Mouse (Mus musculus): ENCODE results near the gene Krt15. TPM values are rescaled to one million over a fixed set of nuclear protein-coding genes. Genes with fewer than 3 reads are reported as not detected.

Gene Krt15
- polyA plus RNA-seq, 1 experiment: 0.32 TPM

GRCm38 (mm10) chr11:100124901-100125300, 10.8 kb downstream of the Krt15 start:
- no peak for TF ChIP-seq POLR2A (IDR thresholded peaks at IDR 0.05; ENCODE audit: low read depth, low read length)
- TF ChIP-seq CTCF (IDR thresholded peaks at IDR 0.05; ENCODE audit: extremely low read depth, insufficient read length, insufficient replicate concordance, low read depth, low read length): no peak
- no peak overlapping the region for H3K27ac ChIP-seq (ENCODE audit: insufficient read depth, low read depth, low read length)
- H3K4me1 ChIP-seq (ENCODE audit: control insufficient read depth, insufficient read depth, insufficient read length, low read length): peaks cover 11% of the 10 kb centered on the region; the same call in 1 of the 2 replicates
- no peak overlapping the region for H3K4me3 ChIP-seq (ENCODE audit: low read depth, low read length)
- no peaks in the 10 kb centered on the region for H3K27me3 ChIP-seq (ENCODE audit: control insufficient read depth, insufficient read depth, low read length)
- H3K36me3 ChIP-seq (ENCODE audit: control insufficient read depth, insufficient read depth, low read length): no peaks in the 10 kb centered on the region
- WGBS: 85% methylated on average over 7 of the region's 7 CpGs

GRCm38 (mm10) chr11:100121466-100121865, 14.3 kb downstream of the Krt15 start, which contains the start of gene Krt13:
Gene Krt13, minus strand, starts transcription at chr11:100121566.
- H3K27ac ChIP-seq (ENCODE audit: insufficient read depth, low read depth, low read length): no peak within 1 kb of the TSS
- 77% methylated on average over 3 of the region's 3 CpGs for WGBS
- H3K4me1 ChIP-seq (ENCODE audit: control insufficient read depth, insufficient read depth, insufficient read length, low read length): no peaks in the 10 kb centered on the region
- no peaks in the 10 kb centered on the region for H3K27me3 ChIP-seq (ENCODE audit: control insufficient read depth, insufficient read depth, low read length)
- no peak for TF ChIP-seq CTCF (IDR thresholded peaks at IDR 0.05; ENCODE audit: extremely low read depth, insufficient read length, insufficient replicate concordance, low read depth, low read length)
- no peak for TF ChIP-seq POLR2A (IDR thresholded peaks at IDR 0.05; ENCODE audit: low read depth, low read length)
- H3K36me3 ChIP-seq (ENCODE audit: control insufficient read depth, insufficient read depth, low read length): no peaks in the 10 kb centered on the region
- no peak within 1 kb of the TSS for H3K4me3 ChIP-seq (ENCODE audit: low read depth, low read length)

GRCm38 (mm10) chr11:100120331-100120730, 15.4 kb downstream of the Krt15 start:
- Histone ChIP-seq H3K27me3 (ENCODE audit: control insufficient read depth, insufficient read depth, low read length) (no peaks in the 10 kb centered on the region), H3K4me3 (ENCODE audit: low read depth, low read length) (no peak overlapping the region), H3K36me3 (ENCODE audit: control insufficient read depth, insufficient read depth, low read length) (no peaks in the 10 kb centered on the region), H3K27ac (ENCODE audit: insufficient read depth, low read depth, low read length) (no peak overlapping the region), H3K4me1 (ENCODE audit: control insufficient read depth, insufficient read depth, insufficient read length, low read length) (no peaks in the 10 kb centered on the region)
- 85% methylated on average over 5 of the region's 5 CpGs for WGBS
- TF ChIP-seq CTCF (IDR thresholded peaks at IDR 0.05; ENCODE audit: extremely low read depth, insufficient read length, insufficient replicate concordance, low read depth, low read length) (no peak), POLR2A (IDR thresholded peaks at IDR 0.05; ENCODE audit: low read depth, low read length) (no peak)

DNA sequence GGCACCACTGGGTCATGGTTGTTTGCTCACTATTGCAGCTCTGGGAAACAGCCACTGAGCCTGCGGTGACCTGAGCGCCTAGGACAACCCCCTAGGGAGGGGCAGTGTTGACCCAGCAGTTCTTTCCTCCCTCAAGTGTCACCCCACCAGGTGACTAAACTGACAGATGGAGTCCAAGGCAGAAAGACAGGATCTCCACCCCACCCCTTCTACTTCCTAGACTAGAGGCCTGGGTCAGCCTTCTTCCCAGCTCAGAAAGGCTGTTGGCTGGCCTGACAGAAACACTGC, 22.0 kb downstream of the Krt15 start:
- Histone ChIP-seq H3K36me3 (ENCODE audit: control insufficient read depth, insufficient read depth, low read length) (no peaks in the 10 kb centered on the region), H3K4me3 (ENCODE audit: low read depth, low read length) (no peak overlapping the region), H3K4me1 (ENCODE audit: control insufficient read depth, insufficient read depth, insufficient read length, low read length) (peaks cover 5% of the 10 kb centered on the region; the same call in 1 of the 2 replicates), H3K27ac (ENCODE audit: insufficient read depth, low read depth, low read length) (no peak overlapping the region), H3K27me3 (ENCODE audit: control insufficient read depth, insufficient read depth, low read length) (no peaks in the 10 kb centered on the region)
- TF ChIP-seq CTCF (IDR thresholded peaks at IDR 0.05; ENCODE audit: extremely low read depth, insufficient read length, insufficient replicate concordance, low read depth, low read length) (no peak), POLR2A (IDR thresholded peaks at IDR 0.05; ENCODE audit: low read depth, low read length) (no peak)
- WGBS: 45% methylated on average over 2 of the region's 2 CpGs

GRCm38 (mm10) chr11:100112935-100113741, 22.6 kb downstream of the Krt15 start:
- TF ChIP-seq CTCF (IDR thresholded peaks at IDR 0.05; ENCODE audit: extremely low read depth, insufficient read length, insufficient replicate concordance, low read depth, low read length): no peak
- TF ChIP-seq POLR2A (IDR thresholded peaks at IDR 0.05; ENCODE audit: low read depth, low read length): no peak
- no peak overlapping the region for H3K27ac ChIP-seq (ENCODE audit: insufficient read depth, low read depth, low read length)
- no peak overlapping the region for H3K4me3 ChIP-seq (ENCODE audit: low read depth, low read length)
- peaks cover 5% of the 10 kb centered on the region; the same call in 1 of the 2 replicates for H3K4me1 ChIP-seq (ENCODE audit: control insufficient read depth, insufficient read depth, insufficient read length, low read length)
- 67% methylated on average over 11 of the region's 11 CpGs for WGBS
- no peaks in the 10 kb centered on the region for H3K27me3 ChIP-seq (ENCODE audit: control insufficient read depth, insufficient read depth, low read length)
- no peaks in the 10 kb centered on the region for H3K36me3 ChIP-seq (ENCODE audit: control insufficient read depth, insufficient read depth, low read length)

DNA sequence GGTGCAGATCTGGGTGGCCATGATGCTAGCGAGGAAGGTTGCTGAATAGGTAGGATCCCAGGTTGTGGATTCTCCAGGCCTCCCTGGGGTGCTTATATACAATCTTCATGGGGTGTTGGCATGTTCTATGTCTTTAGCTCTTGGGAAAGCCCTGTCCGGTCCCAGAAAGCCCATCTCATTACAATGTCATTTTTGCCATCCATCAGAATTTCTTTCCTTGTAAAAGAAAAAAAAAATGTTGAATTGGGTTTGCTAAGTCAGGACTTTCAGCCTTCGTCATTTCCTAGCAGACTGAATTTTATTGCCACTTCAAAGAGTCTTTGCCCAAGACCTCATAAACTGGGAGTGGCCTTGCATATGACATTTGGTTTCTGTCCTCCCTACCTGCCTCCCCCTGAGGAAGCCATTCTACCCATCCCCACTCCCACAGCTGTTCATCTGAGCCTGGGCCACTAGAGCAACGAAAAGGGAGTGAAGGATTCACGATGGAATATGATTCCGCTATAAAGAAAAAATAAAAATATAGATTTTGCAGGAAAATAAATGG, 30.1 kb downstream of the Krt15 start, which contains the start of gene Krt36:
Krt36 (minus strand) TSS at position 51 of the 547 bp plus-strand sequence.
- peaks cover 6% of the 10 kb centered on the region for H3K4me1 ChIP-seq (ENCODE audit: control insufficient read depth, insufficient read depth, insufficient read length, low read length)
- TF ChIP-seq POLR2A (IDR thresholded peaks at IDR 0.05; ENCODE audit: low read depth, low read length) (no peak), CTCF (IDR thresholded peaks at IDR 0.05; ENCODE audit: extremely low read depth, insufficient read length, insufficient replicate concordance, low read depth, low read length) (no peak)
- no peak within 1 kb of the TSS for H3K27ac ChIP-seq (ENCODE audit: insufficient read depth, low read depth, low read length)
- 55% methylated on average over 6 of the region's 6 CpGs for WGBS
- no peaks in the 10 kb centered on the region for H3K36me3 ChIP-seq (ENCODE audit: control insufficient read depth, insufficient read depth, low read length)
- H3K4me3 ChIP-seq (ENCODE audit: low read depth, low read length): no peak within 1 kb of the TSS
- no peaks in the 10 kb centered on the region for H3K27me3 ChIP-seq (ENCODE audit: control insufficient read depth, insufficient read depth, low read length)

DNA sequence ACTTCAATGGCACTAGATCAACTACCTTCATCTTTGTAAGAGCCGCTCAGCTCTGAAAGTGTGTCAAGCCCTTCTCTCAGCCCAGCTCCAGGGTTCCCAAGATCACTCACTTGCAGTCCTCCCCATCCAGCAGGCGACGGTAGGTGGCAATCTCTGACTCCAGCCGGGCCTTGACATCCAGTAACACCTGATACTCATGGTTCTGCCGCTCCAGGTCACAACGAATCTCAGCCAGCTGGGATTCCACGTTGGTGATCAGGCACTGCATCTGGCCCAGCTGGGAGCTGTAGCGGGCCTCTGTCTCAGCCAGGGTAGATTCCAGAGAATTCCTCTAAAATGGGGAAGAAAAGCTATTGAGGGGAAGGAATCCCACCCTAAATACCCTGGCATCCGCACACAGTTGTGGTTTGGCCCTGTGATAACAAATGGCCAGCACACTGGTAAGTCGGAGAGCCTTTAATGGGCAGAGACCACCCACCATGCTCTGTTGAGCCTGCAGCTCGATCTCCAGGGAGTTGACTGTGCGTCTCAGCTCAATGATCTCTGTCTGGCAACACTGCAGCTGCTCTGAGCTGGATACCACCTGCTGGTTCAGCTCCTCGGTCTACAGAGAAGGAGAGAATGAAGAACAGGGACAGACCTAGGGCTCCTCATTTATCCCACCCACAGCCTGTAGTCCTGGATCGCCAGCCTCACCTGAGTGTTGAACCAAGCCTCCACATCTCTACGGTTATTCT, 32.9 kb downstream of the Krt15 start:
- no peaks in the 10 kb centered on the region for H3K27me3 ChIP-seq (ENCODE audit: control insufficient read depth, insufficient read depth, low read length)
- H3K27ac ChIP-seq (ENCODE audit: insufficient read depth, low read depth, low read length): no peak overlapping the region
- peaks cover 5% of the 10 kb centered on the region for H3K4me1 ChIP-seq (ENCODE audit: control insufficient read depth, insufficient read depth, insufficient read length, low read length)
- no peak overlapping the region for H3K4me3 ChIP-seq (ENCODE audit: low read depth, low read length)
- no peak for TF ChIP-seq POLR2A (IDR thresholded peaks at IDR 0.05; ENCODE audit: low read depth, low read length)
- no peak for TF ChIP-seq CTCF (IDR thresholded peaks at IDR 0.05; ENCODE audit: extremely low read depth, insufficient read length, insufficient replicate concordance, low read depth, low read length)
- H3K36me3 ChIP-seq (ENCODE audit: control insufficient read depth, insufficient read depth, low read length): no peaks in the 10 kb centered on the region
- whole genome bisulfite sequencing: 87% methylated on average over 15 of the region's 15 CpGs
